Comparison of ENCODE assay signal across 10 mouse cellular contexts in genomic region chr8:121474161-121474897, GRCm38 (mm10).
DNase-seq lines count a peak whose midpoint lies in the region; ATAC-seq lines count a peak whose summit lies in the region.
"Had no signal": no experiment of that assay in that cellular context is flagged by ENCODE, and none has a peak within 500 bp of the region (broad histone marks: within the 10 kb centered on the region; RNA-seq: fewer than 3 reads in every experiment).

No protein-coding gene starts in this region.

- no peaks in the 10 kb centered on the region for H3K27me3 ChIP-seq in heart, embryonic 14.5 days (ENCODE audit: control insufficient read depth, insufficient read depth, low read length)
- no peaks in the 10 kb centered on the region for H3K27me3 ChIP-seq in neural tube, embryonic 11.5 days (ENCODE audit: control insufficient read depth, insufficient read depth, low read length)
- peaks cover 32% of the 10 kb centered on the region for H3K27me3 ChIP-seq in hindbrain, embryonic 13.5 days

- DNase-seq in heart, postnatal 4 days: no peak
- DNase-seq in neural tube, embryonic 11.5 days (ENCODE audit: low spot score): no peak
- DNase-seq in neural tube, embryonic 10.5 days (ENCODE audit: extremely low spot score, low spot score): no peak
- DNase-seq in urinary bladder, postnatal 14 days (ENCODE audit: low spot score): no peak
- DNase-seq: thymus, adult 18-20 months had no signal

- peaks cover 5 to 8% of the 10 kb centered on the region in 2 experiments; a peak in 3 of 4 replicates for H3K4me1 ChIP-seq in heart, embryonic 14.5 days (ENCODE audit: control insufficient read depth in 2 of 2, insufficient read depth in 2 of 2, low read length in 2 of 2)
- H3K4me1 ChIP-seq in neural tube, embryonic 11.5 days (ENCODE audit: control insufficient read depth, insufficient read depth, low read length): 0 out of 2 replicates have a peak, but pooled peaks cover 3% of the 10 kb centered on the region
- H3K4me1 ChIP-seq in hindbrain, embryonic 13.5 days (replicated peaks): peaks cover 11% of the 10 kb centered on the region

- H3K27ac ChIP-seq in heart, embryonic 14.5 days (replicated peaks in 1 of 2; ENCODE audit: control insufficient read depth in 1 of 2, insufficient read depth in 1 of 2, low read depth in 2 of 2, low read length in 2 of 2): no peak overlapping the region
- no peak overlapping the region for H3K27ac ChIP-seq in neural tube, embryonic 11.5 days (ENCODE audit: low read depth, low read length)
- H3K27ac ChIP-seq in hindbrain, embryonic 13.5 days: no peak overlapping the region

- H3K36me3 ChIP-seq in heart, embryonic 14.5 days (ENCODE audit: control insufficient read depth, insufficient read depth, low read length): no peaks in the 10 kb centered on the region
- H3K36me3 ChIP-seq in neural tube, embryonic 11.5 days (ENCODE audit: control insufficient read depth, insufficient read depth, low read length): no peaks in the 10 kb centered on the region
- no peaks in the 10 kb centered on the region for H3K36me3 ChIP-seq in hindbrain, embryonic 13.5 days
- H3K36me3 ChIP-seq: G1E had no signal

- H3K9me3 ChIP-seq in heart, embryonic 14.5 days (ENCODE audit: control insufficient read depth, low read length): no peaks in the 10 kb centered on the region
- no peaks in the 10 kb centered on the region for H3K9me3 ChIP-seq in neural tube, embryonic 11.5 days (ENCODE audit: control insufficient read depth, low read length)
- no peaks in the 10 kb centered on the region for H3K9me3 ChIP-seq in hindbrain, embryonic 13.5 days

- H3K9ac ChIP-seq in heart, embryonic 14.5 days (ENCODE audit: low read length): peak overlapping the region; percentile 2; the same call in 1 of the 2 replicates
- H3K9ac ChIP-seq in neural tube, embryonic 11.5 days (ENCODE audit: low read length): no peak overlapping the region
- no peak overlapping the region for H3K9ac ChIP-seq in hindbrain, embryonic 13.5 days

- peak overlapping the region; percentile 60 for H3K4me2 ChIP-seq in heart, embryonic 14.5 days (ENCODE audit: low read length)
- H3K4me2 ChIP-seq in neural tube, embryonic 11.5 days (ENCODE audit: low read depth): peak overlapping the region; percentile 19; the same call in 1 of the 2 replicates
- 0 out of 2 replicates have a peak overlapping the region, but pooled peaks have one; percentile 23 for H3K4me2 ChIP-seq in hindbrain, embryonic 13.5 days

- no peak for ATAC-seq in heart, embryonic 14.5 days (ENCODE audit: insufficient number of reproducible peaks, insufficient read depth, low FRiP score, low read depth)
- no peak for ATAC-seq in neural tube, embryonic 11.5 days (ENCODE audit: insufficient read depth, low FRiP score, low TSS enrichment)
- no peak for ATAC-seq in hindbrain, embryonic 13.5 days (ENCODE audit: low FRiP score)
- ATAC-seq in activated CD4-positive, CD25-positive, alpha-beta regulatory T cell, adult 4 months: no peak
- no peak for ATAC-seq in megakaryocyte, adult 5-6 weeks (ENCODE audit: poor library complexity, severe bottlenecking)

- WGBS in heart, embryonic 14.5 days: 9% methylated on average over 25 of the region's 25 CpGs
- WGBS in neural tube, embryonic 11.5 days: 7% methylated on average over 25 of the region's 25 CpGs
- 15% methylated on average over 25 of the region's 25 CpGs for WGBS in hindbrain, embryonic 13.5 days

- H3K4me3 ChIP-seq in heart, embryonic 14.5 days (ENCODE audit: control insufficient read depth in 1 of 2, insufficient read depth in 1 of 2, low read depth in 1 of 2, low read length in 2 of 2): peak overlapping the region in 1 of 2 experiments; percentile 13; a peak in 2 of 4 replicates
- H3K4me3 ChIP-seq in neural tube, embryonic 11.5 days (ENCODE audit: low read depth, low read length): no peak overlapping the region
- H3K4me3 ChIP-seq in hindbrain, embryonic 13.5 days: no peak overlapping the region
